Mouse (Mus musculus): ENCODE data around the gene Fam205a1.
"Not testable (repeated sequence)": the region's sequence is repeated elsewhere in the genome, so short reads cannot be mapped to it uniquely, and the experiment has no call there.

The Fam205a1 gene

GRCm38 (mm10) chr4:42853788-42854187 is at the start of gene Fam205a1:
Fam205a1 (minus strand) TSS chr4:42853888.
- DNase-seq (ENCODE audit: low spot score in 2 of 2), result not testable (repeated sequence)

- no peak for DNase-seq (ENCODE audit: low spot score in 2 of 2)
Measured at GRCm38 (mm10) chr4:42902730-42903129, 49.0 kb upstream of the Fam205a1 start.

- peak in 1 of 2 experiments; percentile 21 for DNase-seq (ENCODE audit: low spot score in 2 of 2)
Measured at GRCm38 (mm10) chr4:42902174-42902573, 48.5 kb upstream of the Fam205a1 start.

GRCm38 (mm10) chr4:42900878-42901277 is 47.2 kb upstream of the Fam205a1 start:
- DNase-seq (ENCODE audit: low spot score in 2 of 2), result no peak

DNA sequence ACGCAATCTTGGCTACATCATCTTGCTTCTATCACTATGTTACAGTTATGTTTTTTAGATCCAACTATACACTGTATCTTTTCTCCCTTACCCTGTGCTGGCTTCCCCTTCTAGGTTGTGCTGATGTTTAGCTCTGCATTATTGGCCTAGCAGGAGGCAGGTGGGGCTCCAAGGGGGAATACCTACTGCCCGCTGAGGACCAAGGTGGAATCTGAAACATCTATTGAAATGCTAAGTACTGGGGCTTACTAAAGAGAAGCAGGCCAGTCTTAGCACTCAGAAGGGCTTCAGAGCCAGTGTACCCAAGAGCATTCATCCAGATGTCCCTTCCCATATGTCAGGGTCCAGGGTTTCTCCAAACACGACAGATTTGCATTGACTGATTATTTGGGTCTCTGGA is 45.2 kb upstream of the Fam205a1 start:
- no peak for DNase-seq (ENCODE audit: low spot score in 2 of 2)

DNA sequence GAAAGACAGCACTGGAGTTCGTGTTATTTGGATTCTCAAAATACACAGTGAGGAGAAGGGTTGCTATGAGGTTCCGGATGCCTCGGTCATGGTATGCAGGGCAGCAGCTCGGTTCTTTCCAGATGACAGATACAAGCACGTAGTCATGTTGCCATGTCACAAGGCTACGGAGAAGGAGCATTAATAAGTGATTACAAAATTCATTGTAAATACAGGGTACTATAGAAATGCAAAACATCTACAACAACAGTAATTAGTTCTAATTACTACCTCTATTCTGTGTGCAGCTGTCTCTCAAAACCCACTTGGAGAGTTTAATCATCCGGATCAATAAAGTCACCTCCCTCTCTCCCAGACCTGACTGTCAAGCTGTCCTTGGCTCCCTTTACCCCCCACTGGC is 41.4 kb upstream of the Fam205a1 start:
- no peak for DNase-seq (ENCODE audit: low spot score in 2 of 2)

DNA sequence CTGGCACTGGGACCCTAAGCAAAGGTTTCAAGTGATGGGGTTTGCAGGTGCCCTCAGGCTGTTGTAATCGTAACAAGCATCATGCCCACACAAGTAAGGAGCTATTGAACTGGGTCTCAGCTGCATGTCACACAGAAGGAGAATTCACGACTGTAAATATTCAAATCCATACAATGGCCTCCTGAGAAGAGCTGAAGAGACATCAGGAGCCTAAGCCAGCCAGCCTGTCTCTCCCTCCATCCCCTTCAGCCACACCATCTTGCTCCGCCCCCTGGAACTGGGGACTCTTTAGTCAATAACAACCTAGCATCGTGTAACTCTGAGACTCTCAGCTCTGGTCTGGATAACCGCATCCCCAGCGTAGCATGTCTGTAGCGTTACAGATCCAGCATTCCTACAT is 37.5 kb upstream of the Fam205a1 start:
- DNase-seq (ENCODE audit: low spot score in 2 of 2), result no peak

DNA sequence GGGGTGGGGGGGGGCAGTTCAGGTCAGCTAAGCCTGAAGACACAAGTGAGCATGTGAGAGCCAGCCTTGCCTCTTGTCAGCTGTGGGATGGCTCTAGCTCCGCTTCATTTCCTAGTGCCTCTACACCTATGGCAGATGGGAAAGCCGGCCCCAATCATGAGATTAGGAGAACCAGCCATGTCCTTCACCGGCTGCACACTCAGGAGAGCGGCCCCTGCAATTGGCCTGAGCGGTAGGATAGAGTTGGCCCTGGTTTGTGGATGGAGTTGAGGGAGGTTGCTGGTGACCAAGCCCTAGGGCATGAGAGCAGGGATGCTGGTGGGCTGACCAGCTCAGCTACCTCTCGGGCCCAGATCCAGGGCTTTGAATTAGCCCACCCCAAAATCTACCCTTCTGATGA is 35.1 kb upstream of the Fam205a1 start:
- no peak for DNase-seq (ENCODE audit: low spot score in 2 of 2)

- DNase-seq (ENCODE audit: low spot score in 2 of 2), result no peak
Measured at GRCm38 (mm10) chr4:42886926-42887325, 33.2 kb upstream of the Fam205a1 start.

- DNase-seq (ENCODE audit: low spot score in 2 of 2), result no peak
Measured at GRCm38 (mm10) chr4:42880677-42880948, 26.9 kb upstream of the Fam205a1 start.

DNA sequence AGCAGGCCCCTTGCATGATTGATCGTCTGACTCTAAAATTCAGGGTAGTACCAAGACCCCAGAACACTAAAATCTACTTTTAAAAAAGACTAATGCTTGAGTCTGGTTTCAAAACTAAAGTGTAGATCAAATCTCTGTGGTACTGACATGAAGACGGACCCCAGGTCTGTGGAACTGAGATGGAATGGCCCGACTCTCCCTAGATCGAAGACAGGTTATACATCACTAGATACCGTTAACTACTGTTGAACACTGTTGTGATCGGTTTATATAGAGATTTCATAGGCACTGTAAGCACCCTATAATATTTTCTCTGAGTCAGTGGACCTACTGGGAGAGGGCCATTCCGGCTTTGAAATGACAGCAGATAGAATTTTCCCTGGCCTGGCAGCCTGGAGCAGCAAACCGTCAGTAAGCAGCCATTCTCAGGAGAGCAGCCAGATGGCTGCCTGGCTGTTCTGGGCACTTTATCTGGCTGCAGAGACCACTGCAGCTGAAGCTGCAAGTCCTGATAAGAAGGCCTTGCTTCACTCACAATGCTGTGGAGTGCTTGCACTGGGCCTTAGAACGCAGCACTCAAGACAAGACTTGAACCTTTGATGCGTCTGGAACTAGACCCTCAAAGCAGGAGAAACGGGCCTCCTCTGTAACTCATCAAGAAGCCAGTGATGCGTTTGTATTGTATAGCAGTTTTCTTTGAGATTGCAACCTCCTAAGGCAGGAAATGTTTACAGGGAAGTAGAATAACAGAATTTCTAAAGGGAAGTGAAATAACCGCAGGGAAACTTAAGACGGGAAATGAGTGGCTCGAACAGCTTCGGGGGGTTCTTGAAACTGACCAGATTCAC is 26.4 kb upstream of the Fam205a1 start:
- DNase-seq (ENCODE audit: low spot score in 2 of 2), result peak; percentile 32 to 46

- DNase-seq (ENCODE audit: low spot score in 2 of 2), result no peak
Measured at GRCm38 (mm10) chr4:42877657-42878056, 24.0 kb upstream of the Fam205a1 start.

DNA sequence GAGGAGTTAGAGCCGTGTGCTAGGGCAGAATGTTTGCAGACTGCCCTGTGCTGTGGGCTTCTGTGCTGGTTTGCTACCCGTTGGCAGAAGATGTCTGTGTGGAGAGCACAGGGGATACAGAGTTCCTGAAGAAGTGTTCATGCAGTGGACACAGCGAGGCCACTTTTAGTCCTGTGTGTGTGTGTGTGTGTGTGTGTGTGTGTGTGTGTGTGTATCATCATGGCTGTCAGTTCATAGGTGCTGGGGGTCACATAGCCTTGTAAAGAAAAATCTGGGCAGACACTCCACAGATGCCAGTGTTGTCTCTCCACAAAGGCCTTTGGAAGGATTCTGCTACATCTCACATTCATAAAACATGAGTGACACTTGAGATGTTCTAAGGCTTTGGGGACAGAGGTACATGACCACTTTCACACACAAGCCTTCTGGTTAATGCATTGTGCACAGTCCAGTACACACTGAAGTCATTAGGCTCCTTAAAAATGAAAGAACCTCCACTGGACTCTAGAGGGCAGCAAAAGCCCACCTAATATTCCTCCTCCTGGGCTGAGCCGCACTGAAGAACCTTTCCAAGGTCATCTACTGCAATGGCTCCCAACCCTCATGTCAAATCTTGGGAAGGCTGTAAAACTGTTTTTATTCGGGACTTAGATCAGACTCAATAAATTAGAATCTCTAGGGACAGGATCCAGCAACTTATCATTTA is 23.1 kb upstream of the Fam205a1 start:
- DNase-seq (ENCODE audit: low spot score in 2 of 2), result peak in 1 of 2 experiments; percentile 45

- DNase-seq (ENCODE audit: low spot score in 2 of 2), result no peak
Measured at GRCm38 (mm10) chr4:42874134-42874533, 20.4 kb upstream of the Fam205a1 start, which contains the start of gene Fam205c. Fam205c (minus strand) TSS chr4:42874234.

DNA sequence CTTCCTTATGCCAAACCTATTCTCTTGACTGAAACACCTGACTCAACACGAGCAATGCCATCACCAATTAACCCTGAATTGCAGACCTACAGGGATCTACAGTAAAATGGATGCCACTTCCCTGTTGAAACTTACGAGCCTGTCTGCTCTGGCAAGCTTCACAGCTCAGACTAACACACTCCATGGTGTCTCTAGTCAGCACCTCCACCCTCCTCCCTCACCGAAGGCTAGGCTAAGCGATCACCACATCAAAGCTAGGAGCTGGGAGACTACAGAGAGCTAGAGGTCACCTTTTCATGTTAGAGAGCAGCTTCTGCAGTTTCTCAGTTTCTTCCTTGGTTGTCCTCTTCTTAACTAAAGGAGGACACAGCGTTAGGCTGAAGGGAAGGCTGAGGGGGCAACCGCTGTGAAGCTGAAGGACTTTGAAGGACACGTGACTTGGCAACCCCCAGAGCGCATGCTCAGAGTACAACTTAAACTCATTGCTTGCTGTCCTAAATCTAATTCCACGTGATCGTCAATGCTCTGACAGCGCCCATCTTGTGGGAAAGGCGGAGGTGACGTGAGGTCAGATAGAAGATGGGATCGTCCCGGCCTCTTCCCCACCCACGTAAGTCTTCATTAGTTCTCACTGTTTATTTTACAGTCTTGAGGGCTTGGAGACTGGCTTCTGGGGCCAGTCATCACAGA is 19.2 kb upstream of the Fam205a1 start:
- no peak for DNase-seq (ENCODE audit: low spot score in 2 of 2)

GRCm38 (mm10) chr4:42872151-42872550 is 18.5 kb upstream of the Fam205a1 start:
- DNase-seq (ENCODE audit: low spot score in 2 of 2), result no peak

DNA sequence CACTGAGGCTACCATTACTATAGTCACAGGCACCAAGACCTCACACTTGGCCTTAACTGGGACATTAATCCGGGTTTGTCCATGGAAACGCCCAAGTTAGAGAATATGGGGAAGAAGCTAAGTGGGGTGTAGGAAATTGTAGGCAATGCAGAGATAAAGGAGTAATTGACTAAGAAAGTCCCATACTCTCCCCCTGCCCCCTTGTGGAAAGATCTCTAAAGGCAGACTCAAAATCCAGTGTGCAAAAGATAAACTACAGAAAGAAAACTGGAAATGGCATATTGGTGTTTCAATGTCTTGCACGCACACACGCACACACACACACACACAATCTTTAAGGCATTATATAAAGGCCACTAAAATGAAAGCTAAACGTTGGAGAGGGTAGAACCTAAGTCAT is 17.1 kb upstream of the Fam205a1 start:
- no peak for DNase-seq (ENCODE audit: low spot score in 2 of 2)

- no peak for DNase-seq (ENCODE audit: low spot score in 2 of 2)
Measured at GRCm38 (mm10) chr4:42868193-42868592, 14.5 kb upstream of the Fam205a1 start.

DNA sequence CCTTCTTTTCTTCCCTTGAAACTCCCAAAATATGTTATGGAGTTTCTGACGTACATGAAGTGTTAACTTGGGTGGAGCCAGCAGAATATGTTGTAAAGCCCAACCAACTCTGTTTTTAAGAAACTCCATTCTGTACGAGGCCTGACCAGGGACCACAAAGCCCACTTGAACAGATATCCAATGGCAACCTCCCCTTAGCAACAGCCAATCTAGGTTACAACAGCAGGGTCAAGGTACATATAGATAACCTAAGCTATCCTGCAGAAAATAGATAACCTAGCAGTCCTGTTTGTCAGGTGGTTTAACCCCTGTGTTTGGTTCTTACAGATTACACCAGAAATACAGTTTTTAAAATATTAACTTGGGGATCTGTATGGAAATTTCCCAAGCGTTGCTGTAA is 13.7 kb upstream of the Fam205a1 start:
- no peak for DNase-seq (ENCODE audit: low spot score in 2 of 2)

- DNase-seq (ENCODE audit: low spot score in 2 of 2), result not testable (repeated sequence)
Measured at GRCm38 (mm10) chr4:42863487-42863886, 9.8 kb upstream of the Fam205a1 start.

DNA sequence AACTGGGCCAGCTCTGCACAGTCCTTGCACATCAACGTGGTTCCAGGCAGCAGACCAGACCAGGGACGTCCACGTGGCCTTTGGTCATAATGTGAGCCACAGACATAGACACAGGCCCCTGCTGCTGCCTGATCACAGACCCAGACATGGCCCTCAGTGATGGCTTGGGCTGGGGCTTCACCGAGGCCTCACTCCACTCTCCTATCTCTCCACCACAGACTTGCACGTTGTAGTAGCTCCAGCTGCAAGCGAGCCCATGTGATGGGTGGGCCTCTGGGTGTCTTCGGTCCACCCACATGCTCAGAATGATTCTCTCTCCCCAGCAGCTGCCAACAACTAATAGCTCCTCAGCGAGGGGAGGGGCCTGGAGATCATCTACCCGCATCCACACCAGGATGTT is 6.8 kb upstream of the Fam205a1 start:
- DNase-seq (ENCODE audit: low spot score in 2 of 2), result peak; percentile 26 to 39

GRCm38 (mm10) chr4:42856671-42857070 is 3.0 kb upstream of the Fam205a1 start, which contains the start of gene Gm12394:
Gm12394 (minus strand) TSS chr4:42856771.
- DNase-seq (ENCODE audit: low spot score in 2 of 2), result not testable (repeated sequence)
